Mouse (Mus musculus) lung, adult 2 months (tissue): ENCODE results near the gene Zfyve19. TPM values are rescaled to one million over a fixed set of nuclear protein-coding genes. Genes with fewer than 3 reads are reported as not detected.

Experiments
- DNase-seq: peaks from one replicate; pipeline ENCODE4 v3.0.0; 2022
- H3K4me1 ChIP-seq: fragments of 200-500 bp; 2 replicates; pipeline ENCODE4 v1.6.1; 2011; ENCODE audit warnings: low read length; ENCODE audit not compliant: control insufficient read depth, insufficient read depth
- H3K4me3 ChIP-seq: fragments of 200-500 bp; replicated peaks from 2 replicates; pipeline ENCODE3; 2011; ENCODE audit warnings: low read depth, mild to moderate bottlenecking, control low read depth, low read length; ENCODE audit errors: extremely low read depth
- CTCF ChIP-seq: fragments of 200-500 bp; IDR thresholded peaks from 2 replicates; pipeline ENCODE4 v1.5.1; 2011; ENCODE audit warnings: mild to moderate bottlenecking, low read length, control low read depth; ENCODE audit not compliant: insufficient read depth
- POLR2A ChIP-seq: fragments of 200-500 bp; IDR thresholded peaks from 2 replicates; pipeline ENCODE4 v1.6.1; 2011; ENCODE audit warnings: low read depth, mild to moderate bottlenecking, control low read depth, low read length, borderline replicate concordance; ENCODE audit errors: extremely low read depth
- WGBS: fragments of 180-500 bp; shearing (Covaris S2); methylation state at CpG from one replicate; pipeline ENCODE4 v1.1.7; 2018; 5-methylcytosine and 5-hydroxymethylcytosine counted together
- polyA plus RNA-seq: library from polyadenylated mRNA; depleted of rRNA; stranded (reverse); fragments of >200 nt; gene quantifications from 2 replicates; pipeline ENCODE4 v1.2.3, GENCODE M21; 2012; rRNA removed

The Zfyve19 gene
- polyA plus RNA-seq = 29.8 and 36.1 TPM in 2 replicates

GRCm38 (mm10) chr2:119208344-119209175 lies at the start of gene Zfyve19, which contains the start of gene Dnajc17:
Gene Zfyve19, plus strand, starts transcription at chr2:119208617.
Gene Dnajc17, minus strand, starts transcription at chr2:119208795.
- DNase-seq = peak; percentile 90
- TF ChIP-seq POLR2A (peak; percentile 85; the same call in 1 of the 2 replicates), CTCF (no peak)

GRCm38 (mm10) chr2:119161247-119161646 lies 47.2 kb upstream of the Zfyve19 start:
- 24% methylated on average over 2 of the region's 2 CpGs for WGBS
- no peak for DNase-seq
- Histone ChIP-seq H3K4me3 (no peak overlapping the region), H3K4me1 (0 out of 2 replicates have a peak, but pooled peaks cover 4% of the 10 kb centered on the region)
- no peak for TF ChIP-seq POLR2A
- no peak for TF ChIP-seq CTCF

More at GRCm38 (mm10) chr2:119208344-119209175, at the start of gene Zfyve19, which contains the start of gene Dnajc17:
- under 1% methylated on average over 51 of the region's 51 CpGs for WGBS
- Histone ChIP-seq H3K4me1 (peaks cover 2% of the 10 kb centered on the region; the same call in 1 of the 2 replicates), H3K4me3 (peak within 1 kb of the TSS; percentile 94)

GRCm38 (mm10) chr2:119163135-119163534 lies 45.3 kb upstream of the Zfyve19 start:
- Histone ChIP-seq H3K4me1 (peaks cover 9% of the 10 kb centered on the region), H3K4me3 (no peak overlapping the region)
- no peak for DNase-seq
- WGBS = 43% methylated on average over 3 of the region's 3 CpGs
- TF ChIP-seq CTCF (no peak), POLR2A (no peak)

- 79% methylated on average over 4 of the region's 4 CpGs for WGBS
- TF ChIP-seq POLR2A (no peak), CTCF (no peak)
- no peak for DNase-seq
- Histone ChIP-seq H3K4me1 (peaks cover 9% of the 10 kb centered on the region), H3K4me3 (no peak overlapping the region)
Measured at GRCm38 (mm10) chr2:119163999-119164398, 44.4 kb upstream of the Zfyve19 start.

GRCm38 (mm10) chr2:119165401-119165800 lies 43.0 kb upstream of the Zfyve19 start:
- no peak for DNase-seq
- no peak for TF ChIP-seq CTCF
- no peak for TF ChIP-seq POLR2A
- peaks cover 9% of the 10 kb centered on the region for H3K4me1 ChIP-seq

GRCm38 (mm10) chr2:119166901-119167865 lies 41.2 kb upstream of the Zfyve19 start, which contains the start of gene Gchfr:
Gene Gchfr, plus strand, starts transcription at chr2:119167773.
- Histone ChIP-seq H3K4me1 (peaks cover 7% of the 10 kb centered on the region), H3K4me3 (peak within 1 kb of the TSS; percentile 75)
- no peak for TF ChIP-seq CTCF
- no peak for TF ChIP-seq POLR2A
- under 1% methylated on average over 60 of the region's 60 CpGs for WGBS
- DNase-seq = peak; percentile 72

More at GRCm38 (mm10) chr2:119165401-119165800, 43.0 kb upstream of the Zfyve19 start:
- no peak overlapping the region for H3K4me3 ChIP-seq

- no peak for TF ChIP-seq CTCF
- H3K4me3 ChIP-seq = peak overlapping the region; percentile 73
- WGBS = 5% methylated on average over 26 of the region's 26 CpGs
- DNase-seq = no peak
- peaks cover 7% of the 10 kb centered on the region for H3K4me1 ChIP-seq
Measured at GRCm38 (mm10) chr2:119167866-119168256, 40.6 kb upstream of the Zfyve19 start.

- WGBS = 88% methylated on average over 2 of the region's 2 CpGs
- DNase-seq = no peak
- no peak overlapping the region for H3K4me3 ChIP-seq
- peaks cover 9% of the 10 kb centered on the region for H3K4me1 ChIP-seq
- TF ChIP-seq POLR2A = no peak
- TF ChIP-seq CTCF = no peak
Measured at GRCm38 (mm10) chr2:119170282-119170681, 38.1 kb upstream of the Zfyve19 start.

GRCm38 (mm10) chr2:119171574-119171973 lies 36.8 kb upstream of the Zfyve19 start:
- TF ChIP-seq CTCF = no peak
- no peak for TF ChIP-seq POLR2A
- DNase-seq = no peak
- WGBS = 58% methylated on average over 8 of the region's 8 CpGs
- Histone ChIP-seq H3K4me3 (no peak overlapping the region), H3K4me1 (peaks cover 9% of the 10 kb centered on the region)

- TF ChIP-seq CTCF (no peak), POLR2A (no peak)
- Histone ChIP-seq H3K4me1 (peaks cover 2% of the 10 kb centered on the region; the same call in 1 of the 2 replicates), H3K4me3 (no peak overlapping the region)
- 82% methylated on average over 7 of the region's 7 CpGs for WGBS
- DNase-seq = no peak
Measured at GRCm38 (mm10) chr2:119172446-119172845, 36.0 kb upstream of the Zfyve19 start.
